Mouse (Mus musculus) brain, embryonic 14.5 days (tissue): ENCODE measurements around the gene Ankrd39. TPM values are rescaled to one million over a fixed set of nuclear protein-coding genes. Genes with fewer than 3 reads are reported as not detected.
A peak's percentile ranks its signal among the peaks of the same experiment; 100 is the strongest.

Source experiments
- DNase-seq: peaks from one replicate; pipeline ENCODE4 v3.0.0-alpha.2; 2011; ENCODE audit warnings: low read depth
- CTCF ChIP-seq: fragments of 200-500 bp; IDR thresholded peaks from 2 replicates; pipeline ENCODE4 v1.5.1; 2012; ENCODE audit warnings: inconsistent platforms, mild to moderate bottlenecking, moderate library complexity, borderline replicate concordance; ENCODE audit not compliant: insufficient read depth, insufficient read length; ENCODE audit errors: extremely low read depth
- POLR2A ChIP-seq: fragments of 200-500 bp; IDR thresholded peaks from 2 replicates; pipeline ENCODE4 v1.6.1; 2012; ENCODE audit warnings: mild to moderate bottlenecking, inconsistent platforms, borderline replicate concordance; ENCODE audit not compliant: poor library complexity, insufficient read depth, insufficient read length, severe bottlenecking; ENCODE audit errors: extremely low read depth
- polyA plus RNA-seq: library from polyadenylated mRNA; depleted of rRNA; stranded (reverse); fragments of >200 nt; gene quantifications from 2 replicates; pipeline ENCODE4 v1.2.3, GENCODE M21; 2012

The Ankrd39 gene
- polyA plus RNA-seq, 1 experiment, result 20.7 TPM

DNA sequence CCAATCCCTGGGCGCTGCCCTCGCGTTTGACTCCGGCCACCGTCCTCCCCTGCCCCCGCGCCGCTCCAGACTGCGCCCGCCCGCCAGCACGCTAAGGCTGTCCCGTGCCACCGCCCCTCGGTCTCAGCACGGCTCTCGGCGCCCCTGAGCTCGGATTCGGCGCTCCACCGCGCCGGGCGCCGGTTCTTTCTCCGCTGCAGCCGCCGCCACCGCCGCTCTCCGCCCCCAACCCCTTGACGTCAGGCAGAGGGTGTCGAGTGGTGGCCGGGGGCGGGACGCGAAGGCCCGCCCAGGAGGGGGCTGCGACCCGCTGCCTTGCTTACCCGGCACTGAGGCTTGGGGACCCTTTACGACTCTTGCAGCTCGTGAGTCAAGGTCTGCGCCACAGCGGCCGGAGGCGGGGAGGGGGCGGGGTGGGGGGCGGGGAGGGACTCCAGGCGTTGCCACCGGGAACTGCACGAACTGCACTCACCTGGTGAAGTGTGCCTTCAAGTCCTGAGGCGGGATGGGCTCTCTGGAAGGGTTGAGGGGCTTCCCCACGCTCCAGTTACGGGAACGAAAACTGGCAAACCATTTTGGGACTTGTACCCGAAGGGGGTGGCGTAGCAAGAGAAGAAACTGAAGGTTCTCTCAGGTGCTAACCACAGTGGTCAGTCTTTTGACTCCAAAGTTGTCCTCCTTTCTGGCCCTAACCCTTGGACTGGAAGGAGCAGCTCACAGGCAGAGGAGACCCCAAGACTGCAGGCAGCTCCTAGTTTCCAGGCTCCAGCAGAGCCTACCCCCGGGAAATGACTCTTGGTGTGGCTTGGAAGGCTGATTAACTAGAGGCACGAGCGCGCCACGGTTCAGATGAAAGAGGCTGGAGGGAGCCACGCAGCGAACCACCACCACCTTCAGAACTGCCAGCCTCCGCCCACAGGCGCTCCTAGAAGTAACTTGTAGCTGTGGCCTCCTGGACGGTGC is 11.1 kb upstream of the Ankrd39 start, which contains the start of gene Sema4c:
TSS of gene Sema4c (minus strand) at position 319 of the 963 bp plus-strand sequence.
- TF ChIP-seq CTCF (no peak), POLR2A (peak; percentile 93)

DNA sequence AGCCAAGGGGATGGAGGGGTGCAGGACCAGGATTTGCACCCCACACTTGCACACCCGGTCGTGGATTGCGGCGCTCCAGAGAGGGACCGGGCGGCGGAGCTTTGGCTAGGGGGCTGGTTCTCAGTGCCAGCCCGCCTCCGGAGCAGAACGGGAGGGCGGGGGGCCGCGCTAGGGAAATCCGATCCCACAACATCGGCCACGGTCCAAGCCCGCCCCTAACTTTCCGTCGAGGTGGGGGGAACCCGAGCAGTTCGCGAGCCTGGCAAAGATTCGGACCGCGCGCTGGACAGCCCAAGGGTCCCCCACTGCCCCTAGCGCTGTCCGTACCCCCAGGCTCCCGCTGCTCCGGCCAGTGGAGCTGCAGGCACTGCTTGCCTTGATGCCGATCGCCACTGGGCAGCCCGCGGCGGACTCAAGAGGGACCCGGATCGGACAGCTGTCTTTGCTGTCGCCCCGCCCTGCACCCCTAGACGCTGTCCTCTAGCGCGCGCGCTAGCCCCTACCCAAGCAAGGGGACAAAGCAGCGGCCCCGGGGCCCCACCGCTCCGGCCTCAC is 10.3 kb upstream of the Ankrd39 start:
- TF ChIP-seq CTCF, result no peak
- TF ChIP-seq POLR2A, result no peak
- DNase-seq, result peak; percentile 80

More for the DNA sequence above, 11.1 kb upstream of the Ankrd39 start, which contains the start of gene Sema4c:
- peak; percentile 92 for DNase-seq

DNA sequence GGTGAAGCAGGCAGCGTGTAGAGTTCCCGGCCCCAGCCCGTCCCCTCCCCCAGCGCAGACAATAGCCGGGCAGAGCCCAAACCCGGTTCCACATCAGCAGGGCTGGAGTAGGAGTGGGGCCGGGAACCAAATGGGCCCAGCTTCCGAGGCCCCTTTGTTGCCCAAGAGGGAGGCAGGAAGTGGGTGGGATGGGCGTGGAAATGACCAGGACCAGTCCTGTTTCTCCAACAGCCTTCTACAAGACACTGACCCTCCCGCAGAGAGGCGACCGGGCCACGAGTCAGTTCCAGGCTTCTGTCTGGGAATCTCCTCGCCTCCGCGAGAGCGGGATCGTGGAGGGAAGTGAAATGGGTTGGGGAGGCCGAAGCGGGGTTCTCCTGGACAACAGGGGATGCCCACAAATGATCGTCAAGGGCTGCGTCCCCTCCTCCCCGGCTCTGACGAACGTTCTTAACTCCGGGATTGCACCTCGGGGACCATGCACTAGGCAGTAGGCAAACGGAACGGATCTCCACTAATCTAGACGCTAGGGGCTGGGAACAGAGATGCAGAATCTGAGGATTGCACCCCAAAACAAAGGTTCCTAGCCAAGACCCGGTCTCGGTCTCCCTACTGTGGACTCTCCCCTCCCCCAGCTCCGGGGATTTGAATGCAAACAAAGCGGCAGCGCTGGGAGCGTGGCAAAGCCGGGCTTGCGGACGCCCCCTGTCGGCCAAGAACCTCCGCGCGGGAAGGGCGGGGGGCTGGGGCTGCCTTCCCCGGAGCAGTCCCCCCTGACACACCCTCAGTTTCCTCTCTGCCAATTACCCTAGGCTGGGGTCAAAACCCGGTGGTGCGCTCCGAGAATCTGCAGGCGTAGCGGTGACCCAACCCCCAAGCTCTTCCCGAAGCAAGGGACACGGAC is 9.6 kb upstream of the Ankrd39 start:
- TF ChIP-seq POLR2A (peak; percentile 70; the same call in 1 of the 2 replicates), CTCF (peak; percentile 92)
- DNase-seq, result peak; percentile 97

DNA sequence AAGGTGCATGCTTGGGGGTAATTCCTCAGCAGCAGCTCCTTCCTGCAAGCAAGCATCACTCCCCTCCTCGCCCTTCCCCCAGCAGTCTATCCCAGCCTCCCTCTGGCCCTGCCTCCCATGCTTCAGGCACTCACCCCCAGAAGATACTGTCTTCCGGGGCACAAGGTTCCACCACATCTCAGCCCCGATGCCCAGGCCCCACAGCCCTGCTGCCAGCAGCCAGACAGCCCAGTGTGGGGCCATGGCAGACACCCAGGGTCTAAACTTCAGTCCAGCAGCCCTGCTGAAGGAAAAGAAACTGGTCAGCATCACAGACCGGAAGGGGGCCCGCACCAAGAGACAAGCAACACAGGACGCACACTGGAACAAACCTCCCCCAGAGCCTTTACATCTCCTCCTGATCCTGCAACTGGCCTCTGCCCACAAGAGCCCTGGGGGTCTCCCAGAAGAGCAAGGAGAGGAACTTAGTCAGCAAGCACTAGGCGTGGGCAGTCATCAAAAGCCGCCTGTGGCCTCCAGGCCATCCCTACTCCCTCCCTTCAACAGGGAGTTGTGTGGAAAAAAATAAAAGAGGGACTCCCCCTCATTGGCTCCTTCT is 8.7 kb upstream of the Ankrd39 start:
- peak; percentile 54 for DNase-seq
- TF ChIP-seq POLR2A, result no peak
- no peak for TF ChIP-seq CTCF

DNA sequence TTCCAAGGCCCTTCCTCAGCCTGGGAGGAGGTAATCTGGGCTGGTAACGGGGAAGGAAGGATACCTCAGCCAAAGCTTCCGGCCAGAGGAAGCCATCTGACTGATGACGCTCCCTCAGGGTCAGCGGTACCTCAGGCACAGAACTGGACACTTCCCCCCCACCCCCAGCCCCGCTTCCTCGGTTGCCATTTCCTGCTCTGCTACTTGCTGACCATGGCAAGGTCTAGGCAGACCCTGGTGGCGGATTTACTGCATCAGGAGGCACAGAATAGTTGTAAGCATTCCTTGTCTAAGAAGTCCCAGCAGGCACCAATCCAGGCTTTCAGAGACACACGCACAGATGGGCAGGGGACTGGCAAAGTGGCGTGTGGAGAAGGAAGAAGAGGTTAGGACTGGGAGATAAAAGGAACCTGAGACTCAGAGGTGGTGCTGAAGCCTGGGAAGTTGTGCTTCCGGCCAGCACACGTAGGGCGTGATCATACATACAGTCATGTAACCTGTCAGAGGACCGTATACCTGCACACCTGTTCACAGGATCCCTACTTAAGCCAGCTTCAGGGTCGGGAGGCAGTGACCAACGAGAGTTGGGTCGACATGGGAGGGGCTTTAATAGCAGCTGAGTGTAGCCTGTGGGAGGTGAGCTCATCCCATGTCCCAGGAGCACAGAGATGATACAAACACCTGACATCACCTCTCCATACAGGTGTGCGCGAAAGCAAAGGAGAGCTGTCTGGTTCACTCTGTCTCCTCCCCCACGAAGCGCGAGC is 7.6 kb upstream of the Ankrd39 start:
- TF ChIP-seq POLR2A, result no peak
- TF ChIP-seq CTCF, result no peak
- DNase-seq, result no peak

DNA sequence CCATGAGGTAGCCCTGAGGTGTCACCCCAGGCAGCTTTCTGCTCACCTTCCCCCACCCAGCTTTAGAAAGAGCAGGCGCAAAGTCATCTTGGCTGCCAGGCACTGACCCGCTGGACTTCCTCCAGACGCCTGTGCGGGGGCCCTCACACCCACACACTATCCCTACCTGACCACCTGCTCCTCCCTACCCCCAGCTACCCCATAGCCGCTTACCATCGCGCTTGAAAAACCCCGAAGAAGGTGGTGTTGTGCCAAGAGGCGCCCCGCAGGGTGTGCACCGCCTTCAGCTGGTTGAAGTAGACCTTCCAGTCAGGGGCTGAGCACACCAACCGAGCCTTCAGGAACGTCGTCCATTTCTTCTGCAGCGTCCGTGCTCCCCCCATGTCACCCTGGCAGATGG is 5.3 kb upstream of the Ankrd39 start:
- no peak for TF ChIP-seq CTCF
- no peak for TF ChIP-seq POLR2A
- DNase-seq, result no peak

DNA sequence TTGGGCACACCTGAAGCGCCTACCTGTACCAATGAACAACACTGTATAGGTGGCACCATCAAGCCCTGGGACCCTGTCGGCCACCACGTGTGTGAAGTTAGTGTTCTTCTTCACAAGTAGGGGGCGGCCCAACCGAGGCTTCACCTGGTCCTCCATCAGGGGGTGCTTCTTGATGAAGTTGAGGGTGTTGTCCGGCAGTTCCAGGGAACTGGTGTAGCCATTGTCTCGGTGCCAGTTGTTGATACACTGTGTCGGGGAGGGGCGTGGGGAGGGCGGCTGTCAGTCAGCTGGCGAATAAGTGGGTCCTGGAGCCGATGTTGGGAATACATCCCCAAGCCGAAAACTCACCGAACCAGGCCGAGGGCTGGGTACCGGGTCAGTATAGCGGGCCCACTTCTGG is 4.7 kb upstream of the Ankrd39 start:
- no peak for DNase-seq
- no peak for TF ChIP-seq CTCF
- no peak for TF ChIP-seq POLR2A

DNA sequence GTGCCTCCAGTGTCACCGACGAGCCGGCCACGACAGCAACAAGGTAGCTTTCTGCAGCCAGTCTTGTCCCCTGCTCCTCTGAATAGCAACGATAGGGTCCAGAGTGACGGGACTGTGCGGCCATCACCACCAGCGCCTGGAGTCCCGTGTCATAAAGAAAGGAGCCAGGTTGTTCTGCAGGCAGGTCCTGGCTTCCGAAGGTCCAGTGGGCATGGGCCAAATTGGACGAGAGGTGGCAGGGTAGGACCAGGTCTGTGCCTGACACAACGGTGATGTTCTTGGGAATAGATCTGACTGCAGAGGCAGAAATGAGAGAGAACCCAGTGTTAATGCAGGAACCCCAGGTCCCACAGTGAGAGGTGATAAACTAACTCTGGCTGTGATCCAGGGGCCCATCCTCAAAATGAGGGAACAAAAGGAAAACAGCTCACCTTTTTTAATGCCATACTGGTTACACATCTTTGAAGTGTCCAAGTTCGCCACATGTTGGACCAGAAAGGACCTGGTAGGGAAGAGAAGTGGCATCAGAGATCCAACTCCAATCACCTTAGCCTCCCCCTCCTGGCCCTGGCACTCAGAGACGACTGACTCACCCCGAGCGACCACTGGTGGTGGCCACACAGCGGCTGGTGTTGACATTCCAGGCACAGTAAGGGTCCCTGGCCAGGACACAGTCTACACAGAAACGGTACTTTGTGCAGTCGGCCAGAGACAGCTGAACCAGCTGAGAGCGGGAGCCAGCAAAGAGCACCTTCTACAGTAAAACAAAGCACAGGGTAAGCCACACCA is 3.0 kb upstream of the Ankrd39 start:
- TF ChIP-seq POLR2A (no peak), CTCF (no peak)
- no peak for DNase-seq

DNA sequence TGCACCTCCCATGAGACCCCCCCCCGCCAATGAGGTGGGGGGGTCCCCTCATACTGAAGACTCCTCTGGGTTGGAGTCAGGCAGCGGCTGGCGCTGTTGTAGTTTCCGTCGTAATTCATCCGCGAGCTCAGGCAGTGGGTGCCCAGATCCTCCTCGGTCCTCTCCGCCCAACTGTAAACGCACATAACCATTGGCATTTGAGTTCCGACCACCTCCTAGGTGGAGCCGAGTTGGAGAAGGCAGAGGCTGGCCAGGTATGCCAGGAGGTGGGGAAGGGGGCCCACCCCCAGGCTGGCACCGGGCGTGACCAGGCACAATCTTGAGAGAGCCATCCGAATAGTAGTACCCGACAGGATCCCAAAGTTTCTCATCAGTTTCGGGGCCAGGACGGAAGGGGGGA is 2.2 kb upstream of the Ankrd39 start:
- no peak for DNase-seq
- no peak for TF ChIP-seq CTCF
- no peak for TF ChIP-seq POLR2A
